Mouse (Mus musculus) kidney, embryonic 15.5 days (tissue): Measurements from ENCODE around the gene Calr4. TPM values are rescaled to one million over a fixed set of nuclear protein-coding genes. Genes with fewer than 3 reads are reported as not detected.
A peak's percentile ranks its signal among the peaks of the same experiment; 100 is the strongest.

Experiments used
- ATAC-seq: fragments of 200-750 bp; cut with Nextera tagmentation; replicated peaks from 2 replicates; pipeline ENCODE4 v1.8.0; 2017; ENCODE audit warnings: moderate TSS enrichment; ENCODE audit not compliant: low FRiP score
- H3K27ac ChIP-seq: fragments of 300-500 bp; sonication (generic); 2 replicates; pipeline ENCODE4 v1.5.1; 2015; ENCODE audit warnings: mild to moderate bottlenecking, inconsistent platforms
- H3K27me3 ChIP-seq: fragments of 300-500 bp; sonication (generic); 2 replicates; pipeline ENCODE4 v1.6.1; 2015; ENCODE audit warnings: inconsistent platforms
- H3K36me3 ChIP-seq: fragments of 300-500 bp; sonication (generic); 2 replicates; pipeline ENCODE4 v1.6.1; 2015; ENCODE audit warnings: inconsistent platforms
- H3K4me1 ChIP-seq: fragments of 300-500 bp; sonication (generic); 2 replicates; pipeline ENCODE4 v1.6.1; 2015; ENCODE audit warnings: inconsistent platforms
- H3K4me2 ChIP-seq: fragments of 300-500 bp; sonication (generic); 2 replicates; pipeline ENCODE4 v1.6.1; 2015; ENCODE audit warnings: moderate library complexity, mild to moderate bottlenecking, inconsistent platforms
- H3K4me3 ChIP-seq: fragments of 300-500 bp; sonication (generic); replicated peaks from 2 replicates; pipeline ENCODE4 v1.5.1; 2015; ENCODE audit warnings: mild to moderate bottlenecking, inconsistent platforms
- H3K9ac ChIP-seq: fragments of 300-500 bp; sonication (generic); 2 replicates; pipeline ENCODE4 v1.6.1; 2015; ENCODE audit warnings: mild to moderate bottlenecking, inconsistent platforms
- H3K9me3 ChIP-seq: fragments of 300-500 bp; sonication (generic); replicated peaks from 2 replicates; pipeline ENCODE4 v1.6.1; 2016; ENCODE audit warnings: inconsistent platforms
- WGBS: fragments of 180-500 bp; shearing (Covaris S2); methylation state at CpG from one replicate; pipeline ENCODE4 v1.1.7; 2015; ENCODE audit warnings: mixed read lengths; 5-methylcytosine and 5-hydroxymethylcytosine counted together
- polyA plus RNA-seq: library from polyadenylated mRNA; unstranded; fragments of >200 nt; fragmentation: Nextera tagmentation; extraction: Ambion mirVana; gene quantifications from 2 replicates; pipeline ENCODE4 v1.2.1, GENCODE M21; 2015

Calr4 gene
- 0.27 and 0.29 TPM in 2 replicates for polyA plus RNA-seq

- Histone ChIP-seq H3K4me2 (no peak within 1 kb of the TSS), H3K27ac (no peak within 1 kb of the TSS), H3K36me3 (no peaks in the 10 kb centered on the region), H3K9ac (no peak within 1 kb of the TSS), H3K4me1 (peaks cover 10% of the 10 kb centered on the region), H3K27me3 (no peaks in the 10 kb centered on the region), H3K9me3 (no peaks in the 10 kb centered on the region), H3K4me3 (no peak within 1 kb of the TSS)
- 84% methylated on average over 2 of the region's 2 CpGs for WGBS
- ATAC-seq: no peak
Observed at GRCm38 (mm10) chr4:109234185-109234584, at the start of gene Calr4. Gene Calr4, plus strand, starts transcription at chr4:109234485.

- no peak for ATAC-seq
- WGBS: 81% methylated on average over 8 of the region's 8 CpGs
- Histone ChIP-seq H3K4me3 (no peak overlapping the region), H3K9ac (no peak overlapping the region), H3K36me3 (no peaks in the 10 kb centered on the region), H3K4me1 (no peaks in the 10 kb centered on the region), H3K27me3 (no peaks in the 10 kb centered on the region), H3K9me3 (no peaks in the 10 kb centered on the region), H3K4me2 (no peak overlapping the region), H3K27ac (no peak overlapping the region)
Observed at GRCm38 (mm10) chr4:109185616-109186405, 48.5 kb upstream of the Calr4 start.

GRCm38 (mm10) chr4:109191598-109191997, 42.7 kb upstream of the Calr4 start:
- Histone ChIP-seq H3K27me3 (no peaks in the 10 kb centered on the region), H3K4me3 (no peak overlapping the region), H3K27ac (no peak overlapping the region), H3K4me2 (no peak overlapping the region), H3K36me3 (no peaks in the 10 kb centered on the region), H3K4me1 (no peaks in the 10 kb centered on the region), H3K9ac (no peak overlapping the region), H3K9me3 (no peaks in the 10 kb centered on the region)
- WGBS: 50% methylated on average over 10 of the region's 10 CpGs
- ATAC-seq: no peak

- Histone ChIP-seq H3K9ac (no peak overlapping the region), H3K36me3 (peaks cover 5% of the 10 kb centered on the region; the same call in 1 of the 2 replicates), H3K27ac (no peak overlapping the region), H3K4me1 (no peaks in the 10 kb centered on the region), H3K4me2 (no peak overlapping the region), H3K9me3 (no peaks in the 10 kb centered on the region), H3K4me3 (no peak overlapping the region), H3K27me3 (no peaks in the 10 kb centered on the region)
- 79% methylated on average over 5 of the region's 5 CpGs for WGBS
- no peak for ATAC-seq
Observed at GRCm38 (mm10) chr4:109193886-109194285, 40.4 kb upstream of the Calr4 start.

GRCm38 (mm10) chr4:109195900-109196629, 38.2 kb upstream of the Calr4 start:
- H3K36me3 ChIP-seq: peaks cover 5% of the 10 kb centered on the region; the same call in 1 of the 2 replicates
- no peaks in the 10 kb centered on the region for H3K27me3 ChIP-seq
- 87% methylated on average over 7 of the region's 7 CpGs for WGBS
- no peak overlapping the region for H3K4me2 ChIP-seq
- H3K4me3 ChIP-seq: no peak overlapping the region
- H3K4me1 ChIP-seq: peaks cover 6% of the 10 kb centered on the region
- no peak overlapping the region for H3K27ac ChIP-seq
- no peaks in the 10 kb centered on the region for H3K9me3 ChIP-seq
- 0 out of 2 replicates have a peak, but pooled peaks have one; percentile 46 for ATAC-seq
- H3K9ac ChIP-seq: no peak overlapping the region

- H3K27ac ChIP-seq: no peak overlapping the region
- H3K4me2 ChIP-seq: no peak overlapping the region
- no peak for ATAC-seq
- no peaks in the 10 kb centered on the region for H3K9me3 ChIP-seq
- no peak overlapping the region for H3K9ac ChIP-seq
- peaks cover 5% of the 10 kb centered on the region; the same call in 1 of the 2 replicates for H3K36me3 ChIP-seq
- H3K4me3 ChIP-seq: no peak overlapping the region
- H3K27me3 ChIP-seq: no peaks in the 10 kb centered on the region
- H3K4me1 ChIP-seq: peaks cover 12% of the 10 kb centered on the region
- 95% methylated on average over 4 of the region's 4 CpGs for WGBS
Observed at GRCm38 (mm10) chr4:109199069-109199468, 35.2 kb upstream of the Calr4 start.

- H3K4me3 ChIP-seq: peak within 1 kb of the TSS; percentile 75
- peaks cover 5% of the 10 kb centered on the region; the same call in 1 of the 2 replicates for H3K36me3 ChIP-seq
- under 1% methylated on average over 58 of the region's 59 CpGs for WGBS
- peak within 1 kb of the TSS; percentile 83 for H3K4me2 ChIP-seq
- ATAC-seq: peak; percentile 98
- peak within 1 kb of the TSS; percentile 68 for H3K9ac ChIP-seq
- peak within 1 kb of the TSS; percentile 99 for H3K27ac ChIP-seq
- no peaks in the 10 kb centered on the region for H3K27me3 ChIP-seq
- H3K9me3 ChIP-seq: no peaks in the 10 kb centered on the region
- peaks cover 12% of the 10 kb centered on the region for H3K4me1 ChIP-seq
Observed at GRCm38 (mm10) chr4:109201582-109202424, 32.5 kb upstream of the Calr4 start, which contains the start of gene Osbpl9. Gene Osbpl9, minus strand, starts transcription at chr4:109202272.

GRCm38 (mm10) chr4:109203931-109204330, 30.4 kb upstream of the Calr4 start:
- ATAC-seq: no peak
- Histone ChIP-seq H3K27ac (no peak overlapping the region), H3K27me3 (no peaks in the 10 kb centered on the region), H3K4me1 (peaks cover 12% of the 10 kb centered on the region), H3K4me2 (no peak overlapping the region), H3K9me3 (no peaks in the 10 kb centered on the region), H3K9ac (no peak overlapping the region), H3K4me3 (no peak overlapping the region), H3K36me3 (no peaks in the 10 kb centered on the region)
- 91% methylated on average over 1 of the region's 1 CpGs for WGBS

GRCm38 (mm10) chr4:109204416-109204815, 29.9 kb upstream of the Calr4 start:
- peaks cover 12% of the 10 kb centered on the region for H3K4me1 ChIP-seq
- H3K9ac ChIP-seq: no peak overlapping the region
- no peak overlapping the region for H3K27ac ChIP-seq
- no peak for ATAC-seq
- H3K4me2 ChIP-seq: no peak overlapping the region
- 50% methylated on average over 1 of the region's 1 CpGs for WGBS
- H3K36me3 ChIP-seq: no peaks in the 10 kb centered on the region
- H3K27me3 ChIP-seq: no peaks in the 10 kb centered on the region
- no peaks in the 10 kb centered on the region for H3K9me3 ChIP-seq
- H3K4me3 ChIP-seq: no peak overlapping the region

- 80% methylated on average over 5 of the region's 5 CpGs for WGBS
- Histone ChIP-seq H3K9ac (no peak overlapping the region), H3K4me1 (0 out of 2 replicates have a peak, but pooled peaks cover under 1% of the 10 kb centered on the region), H3K4me3 (no peak overlapping the region), H3K27ac (no peak overlapping the region), H3K36me3 (no peaks in the 10 kb centered on the region), H3K9me3 (no peaks in the 10 kb centered on the region), H3K27me3 (no peaks in the 10 kb centered on the region), H3K4me2 (no peak overlapping the region)
- ATAC-seq: no peak
Observed at GRCm38 (mm10) chr4:109207524-109207923, 26.8 kb upstream of the Calr4 start.

GRCm38 (mm10) chr4:109210253-109210652, 24.0 kb upstream of the Calr4 start:
- Histone ChIP-seq H3K9me3 (no peaks in the 10 kb centered on the region), H3K4me2 (no peak overlapping the region), H3K27me3 (no peaks in the 10 kb centered on the region), H3K4me1 (no peaks in the 10 kb centered on the region), H3K4me3 (no peak overlapping the region), H3K27ac (peak overlapping the region; percentile 52), H3K36me3 (no peaks in the 10 kb centered on the region), H3K9ac (no peak overlapping the region)
- WGBS: 72% methylated on average over 2 of the region's 2 CpGs
- no peak for ATAC-seq
